In genomic region chr17:65400914-65401313, GRCm38 (mm10) we compare ENCODE assay signal across 15 mouse cellular contexts.
DNase-seq lines count a peak whose midpoint lies in the region; ATAC-seq lines count a peak whose summit lies in the region.
"Had no signal": no experiment of that assay in that cellular context is flagged by ENCODE, and none has a peak within 500 bp of the region (broad histone marks: within the 10 kb centered on the region; RNA-seq: fewer than 3 reads in every experiment).

No protein-coding gene starts in this region.

- 43% methylated on average over 1 of the region's 1 CpGs for WGBS in forebrain, embryonic 15.5 days
- WGBS in forebrain, embryonic 13.5 days, result 64% methylated on average over 1 of the region's 1 CpGs
- WGBS in limb, embryonic 13.5 days, result 70% methylated on average over 1 of the region's 1 CpGs
- WGBS in limb, embryonic 10.5 days, result 88% methylated on average over 1 of the region's 1 CpGs

- no peaks in the 10 kb centered on the region for H3K4me1 ChIP-seq in forebrain, embryonic 15.5 days
- 0 out of 2 replicates have a peak, but pooled peaks cover 3% of the 10 kb centered on the region for H3K4me1 ChIP-seq in forebrain, embryonic 13.5 days
- H3K4me1 ChIP-seq in limb, embryonic 13.5 days, result 0 out of 2 replicates have a peak, but pooled peaks cover 3% of the 10 kb centered on the region
- H3K4me1 ChIP-seq in limb, embryonic 10.5 days, result no peaks in the 10 kb centered on the region
- H3K4me1 ChIP-seq: limb, embryonic 12.5 days had no signal

- H3K36me3 ChIP-seq in forebrain, embryonic 15.5 days, result no peaks in the 10 kb centered on the region
- H3K36me3 ChIP-seq in forebrain, embryonic 13.5 days (ENCODE audit: poor library complexity, severe bottlenecking), result no peaks in the 10 kb centered on the region
- no peaks in the 10 kb centered on the region for H3K36me3 ChIP-seq in limb, embryonic 13.5 days
- no peaks in the 10 kb centered on the region for H3K36me3 ChIP-seq in limb, embryonic 10.5 days
- H3K36me3 ChIP-seq: hindbrain, embryonic 13.5 days; limb, embryonic 12.5 days; neural tube, embryonic 15.5 days had no signal

- DNase-seq in limb, embryonic 10.5 days (ENCODE audit: low spot score), result no peak
- peak; percentile 8 for DNase-seq in adrenal gland, postnatal 25 days
- peak; percentile 84 for DNase-seq in kidney, postnatal 14 days
- DNase-seq in layer of hippocampus, adult 11-12 months (ENCODE audit: low spot score), result no peak
- no peak for DNase-seq in urinary bladder, postnatal 25 days (ENCODE audit: low spot score)
- DNase-seq: gastrocnemius, postnatal 14 days; midbrain, embryonic 14.5 days; thymus, adult 18-20 months had no signal

- no peak overlapping the region for H3K9ac ChIP-seq in forebrain, embryonic 15.5 days (replicated peaks)
- H3K9ac ChIP-seq in forebrain, embryonic 13.5 days, result no peak overlapping the region
- no peak overlapping the region for H3K9ac ChIP-seq in limb, embryonic 13.5 days
- H3K9ac ChIP-seq: hindbrain, embryonic 13.5 days; limb, embryonic 12.5 days; neural tube, embryonic 15.5 days had no signal

- H3K9me3 ChIP-seq in forebrain, embryonic 15.5 days, result no peaks in the 10 kb centered on the region
- H3K9me3 ChIP-seq in forebrain, embryonic 13.5 days (replicated peaks), result no peaks in the 10 kb centered on the region
- no peaks in the 10 kb centered on the region for H3K9me3 ChIP-seq in limb, embryonic 13.5 days
- H3K9me3 ChIP-seq in limb, embryonic 10.5 days (replicated peaks), result no peaks in the 10 kb centered on the region
- H3K9me3 ChIP-seq: hindbrain, embryonic 13.5 days; limb, embryonic 12.5 days; neural tube, embryonic 15.5 days had no signal

- H3K4me3 ChIP-seq in forebrain, embryonic 15.5 days, result no peak overlapping the region
- no peak overlapping the region for H3K4me3 ChIP-seq in forebrain, embryonic 13.5 days
- H3K4me3 ChIP-seq in limb, embryonic 13.5 days, result no peak overlapping the region
- no peak overlapping the region for H3K4me3 ChIP-seq in limb, embryonic 10.5 days
- H3K4me3 ChIP-seq: erythroblast, embryonic 14.5 days; hindbrain, embryonic 13.5 days; limb, embryonic 12.5 days; neural tube, embryonic 15.5 days had no signal

- no peak overlapping the region for H3K27ac ChIP-seq in forebrain, embryonic 15.5 days (replicated peaks)
- no peak overlapping the region for H3K27ac ChIP-seq in forebrain, embryonic 13.5 days
- no peak overlapping the region for H3K27ac ChIP-seq in limb, embryonic 13.5 days
- H3K27ac ChIP-seq in limb, embryonic 10.5 days, result no peak overlapping the region
- H3K27ac ChIP-seq: hindbrain, embryonic 13.5 days; limb, embryonic 12.5 days; neural tube, embryonic 15.5 days had no signal

- 0 out of 2 replicates have a peak, but pooled peaks have one; percentile 53 for ATAC-seq in forebrain, embryonic 15.5 days (replicated peaks)
- ATAC-seq in forebrain, embryonic 13.5 days, result no peak
- peak; percentile 76 for ATAC-seq in limb, embryonic 13.5 days (ENCODE audit: low FRiP score, low read depth)

- H3K27me3 ChIP-seq in forebrain, embryonic 15.5 days, result no peaks in the 10 kb centered on the region
- H3K27me3 ChIP-seq in forebrain, embryonic 13.5 days, result no peaks in the 10 kb centered on the region
- H3K27me3 ChIP-seq in limb, embryonic 13.5 days, result no peaks in the 10 kb centered on the region
- no peaks in the 10 kb centered on the region for H3K27me3 ChIP-seq in limb, embryonic 10.5 days (ENCODE audit: low read depth, poor library complexity, severe bottlenecking)
- H3K27me3 ChIP-seq: hindbrain, embryonic 13.5 days; limb, embryonic 12.5 days; neural tube, embryonic 15.5 days had no signal

- H3K4me2 ChIP-seq in forebrain, embryonic 15.5 days (replicated peaks), result no peak overlapping the region
- no peak overlapping the region for H3K4me2 ChIP-seq in forebrain, embryonic 13.5 days
- no peak overlapping the region for H3K4me2 ChIP-seq in limb, embryonic 13.5 days (replicated peaks)
- H3K4me2 ChIP-seq: hindbrain, embryonic 13.5 days; limb, embryonic 12.5 days; neural tube, embryonic 15.5 days had no signal

Comparison
In these comparisons a context has a peak if more than half of its experiments do, and no peak if none do; other contexts are left out.
1. DNase-seq: peak in adrenal gland, postnatal 25 days (single experiment) and kidney, postnatal 14 days (single experiment); none in limb, embryonic 10.5 days (single experiment), layer of hippocampus, adult 11-12 months (single experiment) and urinary bladder, postnatal 25 days (single experiment).